ENCODE assay signal across 9 mouse cellular contexts in genomic region chr11:50323843-50324242, GRCm38 (mm10). TPM values are rescaled to one million over a fixed set of nuclear protein-coding genes. Genes with fewer than 3 reads are reported as not detected.
DNase-seq lines count a peak whose midpoint lies in the region; ATAC-seq lines count a peak whose summit lies in the region.
"Had no signal": no experiment of that assay in that cellular context is flagged by ENCODE, and none has a peak within 500 bp of the region (broad histone marks: within the 10 kb centered on the region; RNA-seq: fewer than 3 reads in every experiment).

No protein-coding gene starts in this region.

- no peaks in the 10 kb centered on the region for H3K27me3 ChIP-seq in heart, embryonic 10.5 days (ENCODE audit: insufficient read depth, poor library complexity, severe bottlenecking)
- H3K27me3 ChIP-seq in hindbrain, embryonic 14.5 days (ENCODE audit: control insufficient read depth, insufficient read depth, low read length) = no peaks in the 10 kb centered on the region
- no peaks in the 10 kb centered on the region for H3K27me3 ChIP-seq in midbrain, embryonic 11.5 days (ENCODE audit: control insufficient read depth, insufficient read depth, low read length)

- peak overlapping the region; percentile 91 for H3K4me3 ChIP-seq in heart, embryonic 10.5 days
- H3K4me3 ChIP-seq in hindbrain, embryonic 14.5 days (replicated peaks; ENCODE audit: low read length) = peak overlapping the region; percentile 93
- H3K4me3 ChIP-seq in midbrain, embryonic 11.5 days (ENCODE audit: low read depth, low read length) = no peak overlapping the region

- H3K4me2 ChIP-seq in hindbrain, embryonic 14.5 days (replicated peaks) = peak overlapping the region; percentile 91
- peak overlapping the region; percentile 86 for H3K4me2 ChIP-seq in midbrain, embryonic 11.5 days

- no peaks in the 10 kb centered on the region for H3K9me3 ChIP-seq in heart, embryonic 10.5 days
- H3K9me3 ChIP-seq in hindbrain, embryonic 14.5 days (ENCODE audit: control insufficient read depth, low read length) = no peaks in the 10 kb centered on the region
- H3K9me3 ChIP-seq in midbrain, embryonic 11.5 days (ENCODE audit: control insufficient read depth, low read length) = no peaks in the 10 kb centered on the region

- H3K9ac ChIP-seq in hindbrain, embryonic 14.5 days = peak overlapping the region; percentile 97; the same call in 1 of the 2 replicates
- H3K9ac ChIP-seq in midbrain, embryonic 11.5 days (ENCODE audit: low read length) = no peak overlapping the region

- 11% methylated on average over 1 of the region's 1 CpGs for WGBS in heart, embryonic 10.5 days
- 33% methylated on average over 1 of the region's 1 CpGs for WGBS in hindbrain, embryonic 14.5 days
- 66% methylated on average over 1 of the region's 1 CpGs for WGBS in midbrain, embryonic 11.5 days

- ATAC-seq in hindbrain, embryonic 14.5 days (ENCODE audit: low FRiP score) = no peak
- no peak for ATAC-seq in midbrain, embryonic 11.5 days (ENCODE audit: low FRiP score)

- intact Hi-C loops in heart, postnatal 25 days (cut with DNase I) = loop anchor here (5.0 kb wide), 1 partner anchor 38 kb away; no protein-coding TSS in a partner anchor

- peak overlapping the region; percentile 99; the same call in 1 of the 2 replicates for H3K27ac ChIP-seq in heart, embryonic 10.5 days
- H3K27ac ChIP-seq in hindbrain, embryonic 14.5 days = no peak overlapping the region
- no peak overlapping the region for H3K27ac ChIP-seq in midbrain, embryonic 11.5 days (ENCODE audit: low read depth, low read length)

- H3K4me1 ChIP-seq in heart, embryonic 10.5 days = peaks cover 27% of the 10 kb centered on the region
- H3K4me1 ChIP-seq in hindbrain, embryonic 14.5 days (replicated peaks; ENCODE audit: control insufficient read depth, insufficient read depth, low read length) = peaks cover 34% of the 10 kb centered on the region
- peaks cover 13% of the 10 kb centered on the region for H3K4me1 ChIP-seq in midbrain, embryonic 11.5 days (ENCODE audit: control insufficient read depth, insufficient read depth, low read length)

- DNase-seq in heart, embryonic 10.5 days (ENCODE audit: low spot score) = no peak
- no peak for DNase-seq in heart, postnatal 25 days (ENCODE audit: low spot score)
- DNase-seq in c-Kit-negative CD71-positive TER-119-positive erythroid progenitor cells, embryonic 14.5 days (ENCODE audit: low read depth, low spot score) = peak; percentile 51
- no peak for DNase-seq in hindbrain, embryonic 14.5 days (ENCODE audit: low spot score)
- no peak for DNase-seq in midbrain, embryonic 11.5 days (ENCODE audit: low spot score, missing footprints)
- no peak for DNase-seq in right cerebral cortex, postnatal 10 days (ENCODE audit: low spot score in 2 of 2)
- no peak for DNase-seq in right cerebral cortex, postnatal 4 days
- DNase-seq in cerebellum, adult 11 months = no peak

- H3K36me3 ChIP-seq in heart, embryonic 10.5 days = peaks cover 18% of the 10 kb centered on the region
- peaks cover 5% of the 10 kb centered on the region; the same call in 1 of the 2 replicates for H3K36me3 ChIP-seq in hindbrain, embryonic 14.5 days (replicated peaks; ENCODE audit: control insufficient read depth, insufficient read depth)
- H3K36me3 ChIP-seq in midbrain, embryonic 11.5 days (ENCODE audit: control insufficient read depth, insufficient read depth, low read length) = no peaks in the 10 kb centered on the region

RNA-seq across cellular contexts. Expression of gene Canx, which starts 1.6 kb away (rescaled TPM):
- 354 and 363 TPM in 2 replicates for polyA plus RNA-seq in heart, embryonic 10.5 days (2016; fragmentation: Nextera tagmentation; extraction: Ambion mirVana)
- total RNA-seq in heart, postnatal 25 days (2021) = 100 to 1,000 TPM; 266 to 295 TPM
- polyA plus RNA-seq in hindbrain, embryonic 14.5 days (2014; fragmentation: Nextera tagmentation; extraction: Ambion mirVana) = 239 and 252 TPM in 2 replicates
- 237 and 254 TPM in 2 replicates for polyA plus RNA-seq in midbrain, embryonic 11.5 days (2014; fragmentation: Nextera tagmentation; extraction: Ambion mirVana)

RNA-seq across cellular contexts. Expression of gene Cby3, which starts 30.4 kb away (rescaled TPM):
- polyA plus RNA-seq in heart, embryonic 10.5 days (2016; fragmentation: Nextera tagmentation; extraction: Ambion mirVana) = 0.39 TPM in 1 of 2 replicates, not detected in the other
- not detected for total RNA-seq in heart, postnatal 25 days (2021)
- 0.68 and 1.3 TPM in 2 replicates for polyA plus RNA-seq in hindbrain, embryonic 14.5 days (2014; fragmentation: Nextera tagmentation; extraction: Ambion mirVana)
- polyA plus RNA-seq in midbrain, embryonic 11.5 days (2014; fragmentation: Nextera tagmentation; extraction: Ambion mirVana) = not detected in 2 replicates
- total RNA-seq: hematopoietic stem cell, adult 5-6 weeks had no signal

RNA-seq across cellular contexts. Expression of gene Maml1, which starts 31.7 kb away (rescaled TPM):
- polyA plus RNA-seq in heart, embryonic 10.5 days (2016; fragmentation: Nextera tagmentation; extraction: Ambion mirVana) = 3.3 and 4.7 TPM in 2 replicates
- total RNA-seq in heart, postnatal 25 days (2021) = 10 to 100 TPM; 11.5 to 12.9 TPM
- 4.4 and 4.6 TPM in 2 replicates for polyA plus RNA-seq in hindbrain, embryonic 14.5 days (2014; fragmentation: Nextera tagmentation; extraction: Ambion mirVana)
- 9.5 and 10.7 TPM in 2 replicates for polyA plus RNA-seq in midbrain, embryonic 11.5 days (2014; fragmentation: Nextera tagmentation; extraction: Ambion mirVana)

RNA-seq across cellular contexts. Expression of gene Hnrnph1, which starts 52.9 kb away (rescaled TPM):
- polyA plus RNA-seq in heart, embryonic 10.5 days (2016; fragmentation: Nextera tagmentation; extraction: Ambion mirVana) = 253 and 367 TPM in 2 replicates
- total RNA-seq in heart, postnatal 25 days (2021) = 100 to 1,000 TPM; 102 to 128 TPM
- 429 and 439 TPM in 2 replicates for polyA plus RNA-seq in hindbrain, embryonic 14.5 days (2014; fragmentation: Nextera tagmentation; extraction: Ambion mirVana)
- polyA plus RNA-seq in midbrain, embryonic 11.5 days (2014; fragmentation: Nextera tagmentation; extraction: Ambion mirVana) = 848 and 902 TPM in 2 replicates
